Mouse (Mus musculus) midbrain, embryonic 14.5 days (tissue): ENCODE data around the gene Cryzl2. TPM values are rescaled to one million over a fixed set of nuclear protein-coding genes. Genes with fewer than 3 reads are reported as not detected.
A peak's percentile ranks its signal among the peaks of the same experiment; 100 is the strongest.

Experiments used
- ATAC-seq: fragments of 200-750 bp; cut with Nextera tagmentation; 2 replicates; pipeline ENCODE4 v1.8.0; 2017; ENCODE audit warnings: moderate number of reproducible peaks, moderate library complexity; ENCODE audit not compliant: low FRiP score, low TSS enrichment
- DNase-seq: peaks from one replicate; pipeline ENCODE4 v3.0.0-alpha.2; 2015
- H3K27ac ChIP-seq: fragments of 300-500 bp; sonication (generic); replicated peaks from 2 replicates; pipeline ENCODE4 v1.5.1; 2014; ENCODE audit warnings: mild to moderate bottlenecking, low read depth, low read length, moderate library complexity
- H3K27me3 ChIP-seq: fragments of 300-500 bp; sonication (generic); 2 replicates; pipeline ENCODE4 v1.6.1; 2014; ENCODE audit warnings: low read length, control low read depth, mixed read lengths; ENCODE audit not compliant: control insufficient read depth, insufficient read depth
- H3K36me3 ChIP-seq: fragments of 300-500 bp; sonication (generic); 2 replicates; pipeline ENCODE4 v1.6.1; 2014; ENCODE audit warnings: low read length, control low read depth; ENCODE audit not compliant: control insufficient read depth, insufficient read depth
- H3K4me1 ChIP-seq: fragments of 300-500 bp; sonication (generic); 2 replicates; pipeline ENCODE4 v1.6.1; 2014; ENCODE audit warnings: mild to moderate bottlenecking, antibody characterized with exemption, low read length, control low read depth; ENCODE audit not compliant: control insufficient read depth, insufficient read depth
- H3K4me2 ChIP-seq: fragments of 300-500 bp; sonication (generic); 2 replicates; pipeline ENCODE4 v1.6.1; 2014; ENCODE audit warnings: mild to moderate bottlenecking, low read length, moderate library complexity
- H3K4me3 ChIP-seq: fragments of 300-500 bp; sonication (generic); replicated peaks from 2 replicates; pipeline ENCODE4 v1.5.1; 2014; ENCODE audit warnings: low read depth, low read length
- H3K9ac ChIP-seq: fragments of 300-500 bp; sonication (generic); replicated peaks from 2 replicates; pipeline ENCODE4 v1.6.1; 2014; ENCODE audit warnings: mild to moderate bottlenecking, low read length, moderate library complexity
- H3K9me3 ChIP-seq: fragments of 300-500 bp; sonication (generic); 2 replicates; pipeline ENCODE4 v1.6.1; 2016; ENCODE audit warnings: low read length, control low read depth, mixed read lengths; ENCODE audit not compliant: control insufficient read depth
- WGBS: fragments of 180-500 bp; shearing (Covaris S2); extraction: QIAGEN DNeasy Blood & Tissue Kit; methylation state at CpG from one replicate; pipeline ENCODE4 v1.1.7; 2014; 5-methylcytosine and 5-hydroxymethylcytosine counted together
- polyA plus RNA-seq: library from polyadenylated mRNA; unstranded; fragments of >200 nt; fragmentation: Nextera tagmentation; extraction: Ambion mirVana; gene quantifications from 2 replicates; pipeline ENCODE4 v1.2.1, GENCODE M21; 2014

Gene Cryzl2
- polyA plus RNA-seq, 1 experiment from 2014 or later = 7.6 TPM

DNA sequence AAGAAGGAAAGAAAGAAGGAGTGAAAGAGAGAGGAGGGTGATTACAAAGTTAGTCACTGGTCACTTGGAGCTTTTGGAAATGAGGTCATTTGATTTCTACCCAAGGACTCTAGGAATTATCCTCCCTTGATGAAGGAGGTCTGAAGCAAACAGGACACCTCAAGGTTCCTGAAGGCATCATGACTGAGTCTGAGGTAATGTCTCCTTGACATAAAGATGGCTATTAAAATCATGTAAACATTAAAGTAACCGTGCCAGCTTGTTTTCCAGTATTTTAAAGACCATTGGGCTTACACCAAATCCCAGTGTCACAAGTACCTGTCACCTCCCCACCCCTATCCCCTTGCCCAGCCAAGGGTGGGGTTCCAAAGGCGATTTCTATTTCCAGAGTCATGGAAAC lies 20.1 kb upstream of the Cryzl2 start:
- Histone ChIP-seq H3K9ac (no peak overlapping the region), H3K9me3 (no peaks in the 10 kb centered on the region), H3K27me3 (no peaks in the 10 kb centered on the region), H3K36me3 (no peaks in the 10 kb centered on the region), H3K27ac (no peak overlapping the region), H3K4me3 (no peak overlapping the region), H3K4me1 (peaks cover 13% of the 10 kb centered on the region), H3K4me2 (no peak overlapping the region)
- ATAC-seq (no peak), DNase-seq (no peak)
- 87% methylated on average over 2 of the region's 2 CpGs for WGBS

DNA sequence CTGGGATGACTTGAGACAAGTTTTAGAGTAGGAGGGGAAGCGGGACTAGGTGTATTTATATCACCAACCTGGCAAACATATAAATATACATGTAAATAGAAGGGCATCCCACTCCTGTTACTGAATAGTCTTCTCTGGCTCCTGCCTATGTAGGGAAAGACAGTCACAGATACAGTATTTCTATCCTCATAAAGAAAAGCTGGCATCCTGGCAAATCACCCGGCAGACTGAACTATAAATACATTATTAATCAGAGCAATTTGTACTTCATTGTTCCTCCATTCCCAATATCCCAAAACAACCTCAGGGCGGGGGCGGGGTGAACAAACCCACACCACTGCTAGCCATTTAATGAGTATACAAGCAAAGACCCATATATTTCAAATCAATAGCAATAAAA lies 19.3 kb upstream of the Cryzl2 start:
- H3K27me3 ChIP-seq = no peaks in the 10 kb centered on the region
- peaks cover 21% of the 10 kb centered on the region for H3K4me1 ChIP-seq
- WGBS = 66% methylated on average over 4 of the region's 4 CpGs
- H3K36me3 ChIP-seq = no peaks in the 10 kb centered on the region
- no peak for ATAC-seq
- peak overlapping the region; percentile 60; the same call in 1 of the 2 replicates for H3K27ac ChIP-seq
- no peaks in the 10 kb centered on the region for H3K9me3 ChIP-seq
- DNase-seq = no peak
- no peak overlapping the region for H3K9ac ChIP-seq
- 0 out of 2 replicates have a peak overlapping the region, but pooled peaks have one; percentile 42 for H3K4me2 ChIP-seq
- H3K4me3 ChIP-seq = no peak overlapping the region

DNA sequence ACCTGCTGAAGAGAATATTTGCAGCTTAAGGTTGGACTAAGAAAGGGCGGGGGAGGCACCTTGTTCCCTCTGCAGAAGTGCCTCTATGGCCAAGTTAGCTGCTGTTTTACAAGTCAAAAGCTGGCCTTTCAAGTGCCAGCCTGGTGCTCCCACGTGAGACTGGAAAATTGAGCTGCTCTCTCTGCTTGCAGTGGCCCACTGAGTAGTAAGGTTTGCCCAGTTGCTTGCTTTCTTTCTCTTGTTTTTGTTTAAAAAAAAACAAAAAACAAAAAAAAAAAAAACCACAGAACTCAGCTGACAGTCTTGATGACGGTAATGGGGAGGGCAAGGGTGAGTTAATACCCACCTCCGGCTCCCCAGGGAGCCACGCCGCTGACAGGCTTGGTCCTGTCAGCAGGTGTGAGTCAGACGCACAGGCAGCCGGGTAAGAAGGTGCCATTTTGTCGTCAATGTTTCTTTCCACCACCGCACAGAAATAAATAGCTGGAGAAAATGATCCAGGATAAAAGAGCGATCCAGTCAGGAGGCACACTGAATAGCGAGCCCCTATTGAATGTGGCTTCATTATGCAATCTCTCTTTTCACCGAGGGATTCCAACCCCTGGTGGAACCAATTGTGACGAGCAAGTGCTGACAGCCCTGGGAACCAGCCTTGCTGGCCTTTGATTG lies 18.3 kb upstream of the Cryzl2 start:
- Histone ChIP-seq H3K36me3 (no peaks in the 10 kb centered on the region), H3K4me1 (peaks cover 21% of the 10 kb centered on the region), H3K27ac (peak overlapping the region; percentile 60), H3K9me3 (no peaks in the 10 kb centered on the region), H3K4me3 (no peak overlapping the region), H3K9ac (no peak overlapping the region), H3K27me3 (no peaks in the 10 kb centered on the region), H3K4me2 (peak overlapping the region; percentile 42)
- ATAC-seq = peak; percentile 84
- WGBS = under 1% methylated on average over 14 of the region's 14 CpGs
- DNase-seq = peak; percentile 83

DNA sequence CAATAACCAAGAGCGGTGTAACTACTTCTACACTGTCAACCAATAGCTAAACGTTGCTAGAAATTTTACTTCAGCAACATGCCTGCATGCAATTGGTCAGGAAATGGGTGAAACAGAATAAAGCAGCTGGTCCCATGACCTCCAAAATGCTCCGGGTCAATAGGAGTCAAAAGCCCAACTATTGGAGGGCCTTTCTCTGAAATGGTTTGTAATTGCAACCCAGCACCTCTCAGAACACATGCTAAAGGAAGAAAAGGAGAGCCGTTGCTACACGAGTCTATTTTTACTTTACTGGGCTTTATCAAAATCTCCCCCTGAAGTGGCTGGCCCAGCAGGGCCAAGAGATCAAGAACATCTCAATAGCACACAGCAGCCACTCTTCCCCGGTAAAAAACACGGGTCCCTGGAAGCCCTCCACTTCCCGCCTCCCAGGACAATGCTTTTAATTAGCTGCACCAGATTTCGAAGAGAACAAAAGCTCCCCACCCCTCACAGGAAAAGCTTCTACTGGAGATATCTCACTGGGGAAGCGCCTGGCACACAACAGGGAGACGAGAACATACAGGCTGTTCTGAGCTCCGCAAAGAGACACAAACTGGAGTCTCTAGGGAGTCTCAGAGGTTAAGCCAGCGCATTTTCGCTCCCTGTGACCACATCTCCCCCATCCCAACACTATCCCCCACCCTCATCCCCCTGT lies 15.2 kb upstream of the Cryzl2 start:
- Histone ChIP-seq H3K27me3 (no peaks in the 10 kb centered on the region), H3K9ac (no peak overlapping the region), H3K9me3 (no peaks in the 10 kb centered on the region), H3K4me1 (peaks cover 21% of the 10 kb centered on the region), H3K27ac (peak overlapping the region; percentile 43; the same call in 1 of the 2 replicates), H3K4me2 (peak overlapping the region; percentile 30), H3K4me3 (no peak overlapping the region), H3K36me3 (no peaks in the 10 kb centered on the region)
- 8% methylated on average over 14 of the region's 14 CpGs for WGBS
- peak; percentile 59 for DNase-seq
- no peak for ATAC-seq

DNA sequence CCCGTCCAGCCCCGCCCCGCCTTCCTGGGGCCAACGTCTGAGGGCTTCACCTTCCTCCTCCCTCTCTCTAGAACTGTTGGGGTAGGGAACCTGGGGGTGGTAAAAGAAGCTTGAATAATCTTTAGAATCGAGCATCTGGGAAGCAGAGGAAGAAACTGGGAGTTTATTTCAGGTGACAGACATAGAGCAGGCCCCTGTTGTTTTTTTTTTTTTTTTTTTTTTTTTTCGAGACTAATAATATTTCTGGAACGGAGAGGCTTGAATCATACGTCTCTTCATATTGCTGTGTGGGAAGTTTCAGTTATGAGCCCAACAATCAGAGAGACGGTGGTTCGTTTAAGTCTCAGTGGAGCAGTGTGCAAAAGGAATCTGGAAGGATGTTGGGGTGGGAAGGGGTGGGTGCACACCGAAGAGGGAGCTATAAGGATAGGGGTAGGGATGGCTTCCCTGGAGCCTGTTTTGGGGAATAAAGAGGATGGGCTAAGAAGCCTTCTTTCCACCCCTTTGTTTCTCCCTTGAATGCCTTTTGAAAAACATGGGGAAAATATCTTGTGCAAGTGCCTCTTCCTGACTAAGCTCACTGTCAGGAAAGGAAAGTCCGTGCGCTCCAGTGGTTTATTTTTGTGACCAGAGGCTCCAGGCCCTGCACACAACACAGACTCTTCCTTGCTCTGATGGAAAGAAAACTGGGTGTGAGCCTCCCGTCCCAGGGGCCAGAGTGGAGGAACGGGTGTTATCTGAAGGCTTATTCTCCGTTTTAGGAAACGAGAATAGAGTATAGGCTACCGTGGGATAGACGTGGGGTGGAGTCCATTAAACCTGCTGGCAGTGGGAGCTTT lies 14.4 kb upstream of the Cryzl2 start:
- ATAC-seq = no peak
- H3K4me2 ChIP-seq = peak overlapping the region; percentile 30
- H3K27me3 ChIP-seq = no peaks in the 10 kb centered on the region
- 11% methylated on average over 19 of the region's 19 CpGs for WGBS
- peak overlapping the region; percentile 43; the same call in 1 of the 2 replicates for H3K27ac ChIP-seq
- H3K4me1 ChIP-seq = peaks cover 20% of the 10 kb centered on the region
- H3K9ac ChIP-seq = no peak overlapping the region
- no peak for DNase-seq
- H3K4me3 ChIP-seq = no peak overlapping the region
- H3K36me3 ChIP-seq = no peaks in the 10 kb centered on the region
- H3K9me3 ChIP-seq = no peaks in the 10 kb centered on the region

DNA sequence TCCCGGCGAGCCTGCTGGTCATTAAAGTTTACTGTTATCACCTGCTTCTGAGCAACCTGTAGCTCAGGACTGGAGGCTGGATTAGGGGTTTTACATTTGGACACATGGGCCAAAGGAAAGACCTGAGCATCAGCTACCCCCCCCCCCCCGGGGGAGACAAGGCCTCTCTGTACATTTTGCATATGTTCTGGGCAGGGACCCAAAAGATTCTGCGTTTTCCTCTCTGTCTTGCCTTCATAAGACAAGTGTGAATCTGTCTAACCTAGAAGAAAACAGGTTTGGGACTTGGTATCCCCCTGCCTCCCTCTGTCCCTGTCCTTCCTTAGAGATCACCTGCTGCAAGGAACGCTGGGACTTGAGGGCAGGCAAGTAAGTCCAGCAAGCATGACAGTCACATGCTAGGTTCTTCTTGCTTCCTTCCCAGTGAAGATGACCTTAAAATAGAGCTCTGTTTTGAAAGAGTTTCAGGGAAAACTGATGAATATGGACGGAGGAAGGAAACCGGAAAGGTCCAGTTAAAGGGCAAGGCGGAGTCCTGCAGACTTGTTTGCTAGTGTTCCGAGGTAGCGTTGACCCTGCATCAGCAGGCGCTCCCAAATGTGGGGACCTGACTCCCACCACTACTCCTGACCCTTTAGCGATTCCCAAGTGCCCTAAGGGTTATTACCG lies 13.6 kb upstream of the Cryzl2 start:
- Histone ChIP-seq H3K27me3 (no peaks in the 10 kb centered on the region), H3K9me3 (no peaks in the 10 kb centered on the region), H3K4me3 (no peak overlapping the region), H3K4me1 (peaks cover 17% of the 10 kb centered on the region), H3K9ac (no peak overlapping the region), H3K4me2 (no peak overlapping the region), H3K27ac (peak overlapping the region; percentile 27; the same call in 1 of the 2 replicates), H3K36me3 (no peaks in the 10 kb centered on the region)
- DNase-seq (no peak), ATAC-seq (no peak)
- 64% methylated on average over 13 of the region's 13 CpGs for WGBS

DNA sequence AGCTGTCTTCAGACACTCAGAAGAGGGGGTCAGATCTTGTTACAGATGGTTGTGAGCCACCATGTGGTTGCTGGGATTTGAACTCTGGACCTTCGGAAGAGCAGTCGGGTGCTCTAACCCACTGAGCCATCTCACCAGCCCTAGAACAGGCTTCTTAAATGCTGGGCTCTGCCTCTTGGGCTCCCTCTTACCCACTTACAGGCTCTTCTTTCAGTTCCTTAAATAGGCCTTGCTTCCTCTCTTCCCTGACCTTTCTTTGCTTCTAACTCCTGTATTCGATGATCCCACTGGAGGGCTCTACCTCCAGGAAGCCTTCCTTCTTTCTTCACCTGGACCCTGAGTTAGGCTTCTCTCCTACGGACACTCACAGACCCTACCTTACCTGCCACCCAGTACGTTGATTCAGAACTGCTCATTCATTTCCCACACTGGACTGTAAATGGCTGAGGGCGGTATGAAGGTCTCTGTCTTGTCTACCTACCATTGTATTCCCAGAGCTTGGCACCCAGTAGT lies 12.9 kb upstream of the Cryzl2 start:
- Histone ChIP-seq H3K27ac (no peak overlapping the region), H3K27me3 (no peaks in the 10 kb centered on the region), H3K9me3 (no peaks in the 10 kb centered on the region), H3K9ac (no peak overlapping the region), H3K36me3 (no peaks in the 10 kb centered on the region), H3K4me1 (peaks cover 20% of the 10 kb centered on the region), H3K4me2 (no peak overlapping the region), H3K4me3 (no peak overlapping the region)
- 95% methylated on average over 6 of the region's 6 CpGs for WGBS
- DNase-seq (no peak), ATAC-seq (no peak)

DNA sequence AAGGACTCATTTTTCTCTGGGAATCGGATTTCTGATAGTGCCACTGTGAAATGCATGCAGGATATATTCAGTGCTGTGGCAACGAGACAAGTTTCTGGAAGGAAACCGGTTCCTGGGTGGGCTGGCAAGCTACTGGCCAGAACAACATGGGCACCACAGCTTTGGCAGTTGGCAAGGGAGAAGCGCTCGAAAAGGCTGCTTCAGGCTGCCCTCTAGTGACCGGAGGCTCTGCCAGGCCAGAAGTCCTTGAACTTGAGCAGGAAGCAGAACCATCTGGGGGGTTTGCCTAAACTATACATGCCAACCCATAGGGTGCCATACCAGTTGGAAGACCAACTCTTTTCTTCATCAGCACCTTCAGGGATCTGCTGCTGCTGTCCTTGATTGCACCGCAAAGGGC lies 12.1 kb upstream of the Cryzl2 start:
- DNase-seq = peak; percentile 74
- no peak for ATAC-seq
- Histone ChIP-seq H3K9ac (no peak overlapping the region), H3K36me3 (no peaks in the 10 kb centered on the region), H3K9me3 (no peaks in the 10 kb centered on the region), H3K4me3 (no peak overlapping the region), H3K4me2 (no peak overlapping the region), H3K27me3 (no peaks in the 10 kb centered on the region), H3K4me1 (peaks cover 20% of the 10 kb centered on the region), H3K27ac (no peak overlapping the region)
- 71% methylated on average over 7 of the region's 7 CpGs for WGBS
